Mouse (Mus musculus): ENCODE results near the gene Gnai2. TPM values are rescaled to one million over a fixed set of nuclear protein-coding genes. Genes with fewer than 3 reads are reported as not detected.
"Not testable (repeated sequence)": the region's sequence is repeated elsewhere in the genome, so short reads cannot be mapped to it uniquely, and the experiment has no call there.

The Gnai2 gene
- polyA plus RNA-seq, 2 experiments = 124 to 137 TPM

GRCm38 (mm10) chr9:107565556-107565955 is 69.6 kb downstream of the Gnai2 start:
- TF ChIP-seq CTCF (IDR thresholded peaks at IDR 0.05; ENCODE audit: low read depth) = 0 out of 2 replicates have a peak, but pooled peaks have one; percentile 46
- peaks cover 26 to 41% of the 10 kb centered on the region in 2 experiments for H3K4me1 ChIP-seq (replicated peaks; ENCODE audit: control insufficient read depth in 2 of 2, insufficient read depth in 2 of 2, low read length in 1 of 2)
- 30% methylated on average over 5 of the region's 5 CpGs for WGBS (ENCODE audit: insufficient replicate concordance)
- not testable (repeated sequence) for H3K9ac ChIP-seq (replicated peaks); ATAC-seq (ENCODE audit: insufficient read depth); H3K27ac ChIP-seq; H3K36me3 ChIP-seq (replicated peaks; ENCODE audit: control insufficient read depth, insufficient read depth, low read depth); H3K27me3 ChIP-seq (ENCODE audit: control insufficient read depth, insufficient read depth, low read length); H3K4me3 ChIP-seq (ENCODE audit: insufficient read depth in 1 of 2, low read depth in 2 of 2, low read length in 2 of 2); H3K4me2 ChIP-seq (ENCODE audit: low read depth); DNase-seq (ENCODE audit: low read depth in 3 of 3, low spot score in 3 of 3); H3K9me3 ChIP-seq (ENCODE audit: control insufficient read depth, low read length)

Other genes with a start within 250 kb of the Gnai2 start
- gene Cacna2d2, start 235.8 kb downstream of the Gnai2 start, polyA plus RNA-seq (2012; rRNA removed) = 0.06 and 0.08 TPM in 2 replicates
- not detected in 2 replicates for gene Cacna2d2, start 235.8 kb downstream of the Gnai2 start, polyA plus RNA-seq (2014; fragmentation: Nextera tagmentation; extraction: Ambion mirVana)
- gene Tmem115, start 101.4 kb downstream of the Gnai2 start, polyA plus RNA-seq (2012; rRNA removed) = 8.3 and 8.6 TPM in 2 replicates
- gene Tmem115, start 101.4 kb downstream of the Gnai2 start, polyA plus RNA-seq (2014; fragmentation: Nextera tagmentation; extraction: Ambion mirVana) = 15.6 and 15.7 TPM in 2 replicates
- 9.8 and 12.1 TPM in 2 replicates for gene Cyb561d2, start 93.2 kb downstream of the Gnai2 start, polyA plus RNA-seq (2012; rRNA removed)
- gene Cyb561d2, start 93.2 kb downstream of the Gnai2 start, polyA plus RNA-seq (2014; fragmentation: Nextera tagmentation; extraction: Ambion mirVana) = 14.1 and 14.3 TPM in 2 replicates
- 10.5 and 12.9 TPM in 2 replicates for gene Nprl2, start 93.1 kb downstream of the Gnai2 start, polyA plus RNA-seq (2012; rRNA removed)
- 9.2 and 10.2 TPM in 2 replicates for gene Nprl2, start 93.1 kb downstream of the Gnai2 start, polyA plus RNA-seq (2014; fragmentation: Nextera tagmentation; extraction: Ambion mirVana)
- gene Zmynd10, start 88.1 kb downstream of the Gnai2 start, polyA plus RNA-seq (2012; rRNA removed) = 0.19 and 0.25 TPM in 2 replicates
- 0.20 and 0.28 TPM in 2 replicates for gene Zmynd10, start 88.1 kb downstream of the Gnai2 start, polyA plus RNA-seq (2014; fragmentation: Nextera tagmentation; extraction: Ambion mirVana)
- 9.8 and 13.6 TPM in 2 replicates for gene Rassf1, start 83.8 kb downstream of the Gnai2 start, polyA plus RNA-seq (2012; rRNA removed)
- gene Rassf1, start 83.8 kb downstream of the Gnai2 start, polyA plus RNA-seq (2014; fragmentation: Nextera tagmentation; extraction: Ambion mirVana) = 11.2 and 12.0 TPM in 2 replicates
- 20.3 and 22.6 TPM in 2 replicates for gene Tusc2, start 72.1 kb downstream of the Gnai2 start, polyA plus RNA-seq (2012; rRNA removed)
- gene Tusc2, start 72.1 kb downstream of the Gnai2 start, polyA plus RNA-seq (2014; fragmentation: Nextera tagmentation; extraction: Ambion mirVana) = 39.7 and 40.4 TPM in 2 replicates
- 19.9 and 26.2 TPM in 2 replicates for gene Hyal2, start 67.4 kb downstream of the Gnai2 start, polyA plus RNA-seq (2012; rRNA removed)
- gene Hyal2, start 67.4 kb downstream of the Gnai2 start, polyA plus RNA-seq (2014; fragmentation: Nextera tagmentation; extraction: Ambion mirVana) = 47.0 and 51.3 TPM in 2 replicates
- gene Hyal1, start 58.4 kb downstream of the Gnai2 start, polyA plus RNA-seq (2012; rRNA removed) = 1.2 and 1.3 TPM in 2 replicates
- gene Hyal1, start 58.4 kb downstream of the Gnai2 start, polyA plus RNA-seq (2014; fragmentation: Nextera tagmentation; extraction: Ambion mirVana) = 1.2 and 1.4 TPM in 2 replicates
- gene Naa80, start 56.5 kb downstream of the Gnai2 start, polyA plus RNA-seq (2012; rRNA removed) = 11.4 and 16.9 TPM in 2 replicates
- 8.9 and 11.8 TPM in 2 replicates for gene Naa80, start 56.5 kb downstream of the Gnai2 start, polyA plus RNA-seq (2014; fragmentation: Nextera tagmentation; extraction: Ambion mirVana)
- gene Hyal3, start 54.5 kb downstream of the Gnai2 start, polyA plus RNA-seq (2012; rRNA removed) = 0.45 and 0.80 TPM in 2 replicates
- 0.69 and 0.87 TPM in 2 replicates for gene Hyal3, start 54.5 kb downstream of the Gnai2 start, polyA plus RNA-seq (2014; fragmentation: Nextera tagmentation; extraction: Ambion mirVana)
- 113 and 135 TPM in 2 replicates for gene Ifrd2, start 47.7 kb downstream of the Gnai2 start, polyA plus RNA-seq (2012; rRNA removed)
- 149 and 173 TPM in 2 replicates for gene Ifrd2, start 47.7 kb downstream of the Gnai2 start, polyA plus RNA-seq (2014; fragmentation: Nextera tagmentation; extraction: Ambion mirVana)
- gene Sema3b, start 26.1 kb downstream of the Gnai2 start, polyA plus RNA-seq (2012; rRNA removed) = 0.22 and 0.31 TPM in 2 replicates
- gene Sema3b, start 26.1 kb downstream of the Gnai2 start, polyA plus RNA-seq (2014; fragmentation: Nextera tagmentation; extraction: Ambion mirVana) = 0.25 and 0.33 TPM in 2 replicates
- 23.5 and 25.0 TPM in 2 replicates for gene Slc38a3, start 34.2 kb upstream of the Gnai2 start, polyA plus RNA-seq (2012; rRNA removed)
- 15.7 and 19.7 TPM in 2 replicates for gene Slc38a3, start 34.2 kb upstream of the Gnai2 start, polyA plus RNA-seq (2014; fragmentation: Nextera tagmentation; extraction: Ambion mirVana)
- not detected in 2 replicates for gene Gnat1, start 44.3 kb upstream of the Gnai2 start, polyA plus RNA-seq (2012; rRNA removed)
- gene Gnat1, start 44.3 kb upstream of the Gnai2 start, polyA plus RNA-seq (2014; fragmentation: Nextera tagmentation; extraction: Ambion mirVana) = 0.62 and 0.76 TPM in 2 replicates
- gene Sema3f, start 75.1 kb upstream of the Gnai2 start, polyA plus RNA-seq (2012; rRNA removed) = 3.1 and 3.5 TPM in 2 replicates
- 0.69 and 1.1 TPM in 2 replicates for gene Sema3f, start 75.1 kb upstream of the Gnai2 start, polyA plus RNA-seq (2014; fragmentation: Nextera tagmentation; extraction: Ambion mirVana)
- gene Rbm5, start 135.6 kb upstream of the Gnai2 start, polyA plus RNA-seq (2012; rRNA removed) = 23.7 and 35.2 TPM in 2 replicates
- gene Rbm5, start 135.6 kb upstream of the Gnai2 start, polyA plus RNA-seq (2014; fragmentation: Nextera tagmentation; extraction: Ambion mirVana) = 40.8 and 45.1 TPM in 2 replicates
- gene Rbm6, start 237.9 kb upstream of the Gnai2 start, polyA plus RNA-seq (2012; rRNA removed) = 14.2 and 18.9 TPM in 2 replicates
- gene Rbm6, start 237.9 kb upstream of the Gnai2 start, polyA plus RNA-seq (2014; fragmentation: Nextera tagmentation; extraction: Ambion mirVana) = 19.4 and 20.9 TPM in 2 replicates